ENCODE assay signal across 20 mouse cellular contexts in genomic region chr19:45844209-45844608, GRCm38 (mm10). TPM values are rescaled to one million over a fixed set of nuclear protein-coding genes. Genes with fewer than 3 reads are reported as not detected.
DNase-seq lines count a peak whose midpoint lies in the region; ATAC-seq lines count a peak whose summit lies in the region.
"Had no signal": no experiment of that assay in that cellular context is flagged by ENCODE, and none has a peak within 500 bp of the region (broad histone marks: within the 10 kb centered on the region; RNA-seq: fewer than 3 reads in every experiment).

No protein-coding gene starts in this region.

- peaks cover 6% of the 10 kb centered on the region for H3K4me1 ChIP-seq in forebrain, embryonic 14.5 days (ENCODE audit: control insufficient read depth, insufficient read depth, low read length)
- peaks cover 13% of the 10 kb centered on the region for H3K4me1 ChIP-seq in forebrain, embryonic 11.5 days (replicated peaks; ENCODE audit: control insufficient read depth, insufficient read depth, low read length)
- H3K4me1 ChIP-seq in midbrain, embryonic 15.5 days, result no peaks in the 10 kb centered on the region; the same call in 1 of the 2 replicates
- no peaks in the 10 kb centered on the region for H3K4me1 ChIP-seq in midbrain, embryonic 14.5 days (ENCODE audit: control insufficient read depth, insufficient read depth, low read length)
- peaks cover 12% of the 10 kb centered on the region for H3K4me1 ChIP-seq in forebrain, embryonic 15.5 days

- no peaks in the 10 kb centered on the region for H3K9me3 ChIP-seq in forebrain, embryonic 14.5 days (replicated peaks; ENCODE audit: control insufficient read depth, low read length)
- no peaks in the 10 kb centered on the region for H3K9me3 ChIP-seq in forebrain, embryonic 11.5 days (ENCODE audit: control insufficient read depth, low read length)
- H3K9me3 ChIP-seq in midbrain, embryonic 15.5 days, result no peaks in the 10 kb centered on the region
- H3K9me3 ChIP-seq in midbrain, embryonic 14.5 days (ENCODE audit: control insufficient read depth, low read length), result no peaks in the 10 kb centered on the region
- no peaks in the 10 kb centered on the region for H3K9me3 ChIP-seq in forebrain, embryonic 15.5 days
- H3K9me3 ChIP-seq: embryonic facial prominence, embryonic 10.5 days; heart, embryonic 13.5 days; limb, embryonic 15.5 days; midbrain, embryonic 12.5 days; neural tube, embryonic 15.5 days had no signal

- H3K36me3 ChIP-seq in forebrain, embryonic 14.5 days (ENCODE audit: control insufficient read depth, insufficient read depth, low read length), result no peaks in the 10 kb centered on the region
- no peaks in the 10 kb centered on the region for H3K36me3 ChIP-seq in forebrain, embryonic 11.5 days (ENCODE audit: control insufficient read depth, insufficient read depth, low read length)
- H3K36me3 ChIP-seq in midbrain, embryonic 15.5 days (replicated peaks), result no peaks in the 10 kb centered on the region
- no peaks in the 10 kb centered on the region for H3K36me3 ChIP-seq in midbrain, embryonic 14.5 days (ENCODE audit: control insufficient read depth, insufficient read depth, low read length)
- H3K36me3 ChIP-seq in forebrain, embryonic 15.5 days, result no peaks in the 10 kb centered on the region
- H3K36me3 ChIP-seq: embryonic facial prominence, embryonic 10.5 days; heart, embryonic 13.5 days; neural tube, embryonic 15.5 days had no signal

- no peaks in the 10 kb centered on the region for H3K27me3 ChIP-seq in forebrain, embryonic 14.5 days (replicated peaks; ENCODE audit: control insufficient read depth, insufficient read depth, low read length)
- no peaks in the 10 kb centered on the region for H3K27me3 ChIP-seq in forebrain, embryonic 11.5 days (ENCODE audit: control insufficient read depth, insufficient read depth, low read length)
- no peaks in the 10 kb centered on the region for H3K27me3 ChIP-seq in midbrain, embryonic 15.5 days (replicated peaks)
- H3K27me3 ChIP-seq in midbrain, embryonic 14.5 days (ENCODE audit: control insufficient read depth, insufficient read depth, low read length), result no peaks in the 10 kb centered on the region
- no peaks in the 10 kb centered on the region for H3K27me3 ChIP-seq in forebrain, embryonic 15.5 days
- H3K27me3 ChIP-seq: heart, embryonic 13.5 days; limb, embryonic 15.5 days; midbrain, embryonic 12.5 days; neural tube, embryonic 15.5 days had no signal

- ATAC-seq in forebrain, embryonic 14.5 days, result no peak
- ATAC-seq in forebrain, embryonic 11.5 days (replicated peaks; ENCODE audit: low FRiP score), result no peak
- ATAC-seq in midbrain, embryonic 15.5 days (replicated peaks), result no peak
- ATAC-seq in midbrain, embryonic 14.5 days (ENCODE audit: low FRiP score, low TSS enrichment), result no peak
- ATAC-seq in forebrain, embryonic 15.5 days (replicated peaks), result no peak

- DNase-seq in forebrain, embryonic 14.5 days (ENCODE audit: low spot score), result peak; percentile 24
- no peak for DNase-seq in forebrain, embryonic 11.5 days (ENCODE audit: low spot score)
- no peak for DNase-seq in midbrain, embryonic 14.5 days
- DNase-seq in naive thymus-derived CD4-positive, alpha-beta T cell, adult 2 months (ENCODE audit: low read depth), result peak; percentile 43
- no peak for DNase-seq in lung, postnatal 4 days
- DNase-seq: adrenal gland, postnatal 36 days; cerebellum, adult 2 months; cerebellum, postnatal 36 days; gastrocnemius, postnatal 10 days; heart, adult 18-20 months; kidney, adult 18-20 months had no signal

- H3K4me2 ChIP-seq in forebrain, embryonic 14.5 days (ENCODE audit: low read length), result no peak overlapping the region
- H3K4me2 ChIP-seq in forebrain, embryonic 11.5 days (ENCODE audit: low read depth, low read length, severe bottlenecking), result no peak overlapping the region
- H3K4me2 ChIP-seq in midbrain, embryonic 15.5 days, result no peak overlapping the region
- H3K4me2 ChIP-seq in midbrain, embryonic 14.5 days (ENCODE audit: low read length), result no peak overlapping the region
- H3K4me2 ChIP-seq in forebrain, embryonic 15.5 days (replicated peaks), result no peak overlapping the region
- H3K4me2 ChIP-seq: limb, embryonic 15.5 days; midbrain, embryonic 12.5 days; neural tube, embryonic 15.5 days had no signal

- 0 out of 2 replicates have a peak overlapping the region, but pooled peaks have one; percentile 52 for H3K27ac ChIP-seq in forebrain, embryonic 14.5 days (ENCODE audit: low read depth, low read length)
- H3K27ac ChIP-seq in forebrain, embryonic 11.5 days (ENCODE audit: low read depth, low read length), result no peak overlapping the region
- peak overlapping the region; percentile 17; the same call in 1 of the 2 replicates for H3K27ac ChIP-seq in midbrain, embryonic 15.5 days
- H3K27ac ChIP-seq in midbrain, embryonic 14.5 days (replicated peaks; ENCODE audit: low read depth, low read length), result no peak overlapping the region
- H3K27ac ChIP-seq in forebrain, embryonic 15.5 days (replicated peaks), result peak overlapping the region; percentile 25; the same call in 1 of the 2 replicates
- H3K27ac ChIP-seq: embryonic facial prominence, embryonic 10.5 days; kidney, postnatal 0 days; limb, embryonic 15.5 days; midbrain, embryonic 12.5 days had no signal

- no peak overlapping the region for H3K4me3 ChIP-seq in forebrain, embryonic 14.5 days (ENCODE audit: low read depth, low read length)
- no peak overlapping the region for H3K4me3 ChIP-seq in forebrain, embryonic 11.5 days (ENCODE audit: low read depth, low read length)
- H3K4me3 ChIP-seq in midbrain, embryonic 15.5 days, result no peak overlapping the region
- H3K4me3 ChIP-seq in midbrain, embryonic 14.5 days (replicated peaks; ENCODE audit: low read depth, low read length), result no peak overlapping the region
- no peak overlapping the region for H3K4me3 ChIP-seq in forebrain, embryonic 15.5 days
- H3K4me3 ChIP-seq: embryonic facial prominence, embryonic 10.5 days; heart, embryonic 13.5 days; limb, embryonic 15.5 days; midbrain, embryonic 12.5 days; myocyte; neural tube, embryonic 15.5 days had no signal

- WGBS in forebrain, embryonic 14.5 days, result 10% methylated on average over 3 of the region's 3 CpGs
- 28% methylated on average over 3 of the region's 3 CpGs for WGBS in forebrain, embryonic 11.5 days
- WGBS in midbrain, embryonic 15.5 days, result 35% methylated on average over 3 of the region's 3 CpGs
- 29% methylated on average over 3 of the region's 3 CpGs for WGBS in midbrain, embryonic 14.5 days
- WGBS in forebrain, embryonic 15.5 days, result 10% methylated on average over 3 of the region's 3 CpGs

- H3K9ac ChIP-seq in forebrain, embryonic 14.5 days (ENCODE audit: low read length), result peak overlapping the region; percentile 32; the same call in 1 of the 2 replicates
- no peak overlapping the region for H3K9ac ChIP-seq in forebrain, embryonic 11.5 days (ENCODE audit: low read length)
- no peak overlapping the region for H3K9ac ChIP-seq in midbrain, embryonic 15.5 days
- no peak overlapping the region for H3K9ac ChIP-seq in midbrain, embryonic 14.5 days (replicated peaks; ENCODE audit: low read length)
- H3K9ac ChIP-seq in forebrain, embryonic 15.5 days (replicated peaks), result no peak overlapping the region
- H3K9ac ChIP-seq: limb, embryonic 15.5 days; midbrain, embryonic 12.5 days; neural tube, embryonic 15.5 days had no signal

RNA-seq across cellular contexts. Expression of gene Kcnip2, which starts 28.3 kb away (rescaled TPM):
- 4.6 and 6.8 TPM in 2 replicates for polyA plus RNA-seq in forebrain, embryonic 14.5 days (2014; fragmentation: Nextera tagmentation; extraction: Ambion mirVana)
- 0.76 and 1.5 TPM in 2 replicates for polyA plus RNA-seq in forebrain, embryonic 11.5 days (2014; fragmentation: Nextera tagmentation; extraction: Ambion mirVana)
- 7.0 and 7.2 TPM in 2 replicates for polyA plus RNA-seq in midbrain, embryonic 15.5 days (2015; fragmentation: Nextera tagmentation; extraction: Ambion mirVana)
- 3.9 and 5.0 TPM in 2 replicates for polyA plus RNA-seq in midbrain, embryonic 14.5 days (2014; fragmentation: Nextera tagmentation; extraction: Ambion mirVana)
- polyA plus RNA-seq in forebrain, embryonic 15.5 days (2015; fragmentation: Nextera tagmentation; extraction: Ambion mirVana), result 8.4 and 9.9 TPM in 2 replicates

Comparison
In these comparisons a context has a peak if more than half of its experiments do, and no peak if none do; other contexts are left out.
1. DNase-seq: peak in forebrain, embryonic 14.5 days (single experiment) and naive thymus-derived CD4-positive, alpha-beta T cell, adult 2 months (single experiment); none in forebrain, embryonic 11.5 days (single experiment), midbrain, embryonic 14.5 days (single experiment) and lung, postnatal 4 days (0 of 2).
2. H3K27ac ChIP-seq: peak in forebrain, embryonic 14.5 days (single experiment), midbrain, embryonic 15.5 days (single experiment) and forebrain, embryonic 15.5 days (single experiment); none in forebrain, embryonic 11.5 days (single experiment) and midbrain, embryonic 14.5 days (single experiment).